Mouse (Mus musculus) liver, adult 2 months (tissue): ENCODE results near the gene Pank2.

ENCODE experiments used
- CTCF ChIP-seq: fragments of 200-500 bp; IDR thresholded peaks from 2 replicates; pipeline ENCODE4 v1.5.1; 2011; ENCODE audit warnings: low read depth, low read length, control low read depth
- POLR2A ChIP-seq: fragments of 200-500 bp; IDR thresholded peaks from 2 replicates; pipeline ENCODE4 v1.6.1; 2011; ENCODE audit warnings: low read length, control low read depth; ENCODE audit not compliant: insufficient read depth; ENCODE audit errors: extremely low read depth

DNA sequence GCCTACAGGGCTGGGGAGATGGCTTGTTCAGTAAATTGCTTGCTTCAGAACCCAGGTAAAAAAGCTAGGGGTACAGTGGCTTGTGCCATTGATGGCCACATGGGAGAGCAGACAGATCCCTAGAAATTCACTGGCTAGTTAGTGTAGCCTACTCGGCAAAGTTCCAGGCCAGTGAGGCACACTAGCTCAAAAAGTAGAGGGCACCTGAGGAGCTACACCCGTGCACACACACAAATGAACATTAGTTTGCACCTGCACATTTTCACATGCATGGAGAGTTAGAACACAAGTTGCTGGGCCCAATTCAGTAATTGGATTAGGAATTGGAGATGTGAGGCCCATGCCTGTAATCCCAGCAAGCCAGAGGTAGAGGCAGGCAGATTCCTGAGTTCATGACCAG lies 2.8 kb downstream of the Pank2 start:
- TF ChIP-seq CTCF (no peak), POLR2A (no peak)
